Mouse (Mus musculus) MN1 (cell line): ENCODE measurements around the gene Bcap31.
A peak's percentile ranks its signal among the peaks of the same experiment; 100 is the strongest.

Experiments
- DNase-seq: peaks from one replicate; pipeline ENCODE4 v3.0.0-alpha.2; 2016; ENCODE audit warnings: low spot score

Bcap31 gene

DNA sequence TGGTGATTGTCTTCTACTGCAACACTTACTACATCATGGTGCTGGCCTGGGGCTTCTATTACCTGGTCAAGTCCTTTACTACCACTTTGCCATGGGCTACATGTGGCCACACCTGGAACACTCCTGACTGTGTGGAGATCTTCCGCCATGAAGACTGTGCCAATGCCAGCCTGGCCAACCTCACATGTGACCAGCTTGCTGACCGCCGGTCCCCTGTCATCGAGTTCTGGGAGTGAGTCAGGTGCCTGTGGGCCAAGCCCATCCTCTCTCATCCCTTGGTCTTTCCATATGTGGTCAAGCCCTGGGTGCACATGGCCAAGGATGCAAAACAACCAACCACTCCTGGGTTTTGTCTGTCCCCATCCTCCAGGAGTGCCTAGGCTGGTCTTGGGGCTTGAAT is 39.3 kb downstream of the Bcap31 start:
- DNase-seq: no peak

DNA sequence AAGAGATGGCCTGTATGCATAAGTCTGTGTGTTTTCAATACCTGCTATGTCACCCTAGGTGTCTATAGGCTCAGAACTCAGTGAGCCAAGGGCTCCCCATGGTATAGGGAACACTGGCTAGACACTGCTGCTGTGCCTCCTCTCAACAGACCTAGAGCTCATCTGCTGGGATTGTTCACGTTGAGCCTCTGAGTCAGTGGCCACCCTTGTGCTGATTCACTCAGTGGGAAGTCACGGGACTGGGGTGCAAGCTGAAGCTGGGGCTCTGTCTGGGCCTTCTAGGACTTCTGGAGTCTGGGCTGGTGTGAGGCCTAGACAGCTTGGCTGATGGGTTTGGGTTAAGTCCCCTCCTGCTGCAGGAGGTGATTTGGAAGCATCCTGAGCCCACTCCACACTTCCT is 40.7 kb downstream of the Bcap31 start:
- no peak for DNase-seq

DNA sequence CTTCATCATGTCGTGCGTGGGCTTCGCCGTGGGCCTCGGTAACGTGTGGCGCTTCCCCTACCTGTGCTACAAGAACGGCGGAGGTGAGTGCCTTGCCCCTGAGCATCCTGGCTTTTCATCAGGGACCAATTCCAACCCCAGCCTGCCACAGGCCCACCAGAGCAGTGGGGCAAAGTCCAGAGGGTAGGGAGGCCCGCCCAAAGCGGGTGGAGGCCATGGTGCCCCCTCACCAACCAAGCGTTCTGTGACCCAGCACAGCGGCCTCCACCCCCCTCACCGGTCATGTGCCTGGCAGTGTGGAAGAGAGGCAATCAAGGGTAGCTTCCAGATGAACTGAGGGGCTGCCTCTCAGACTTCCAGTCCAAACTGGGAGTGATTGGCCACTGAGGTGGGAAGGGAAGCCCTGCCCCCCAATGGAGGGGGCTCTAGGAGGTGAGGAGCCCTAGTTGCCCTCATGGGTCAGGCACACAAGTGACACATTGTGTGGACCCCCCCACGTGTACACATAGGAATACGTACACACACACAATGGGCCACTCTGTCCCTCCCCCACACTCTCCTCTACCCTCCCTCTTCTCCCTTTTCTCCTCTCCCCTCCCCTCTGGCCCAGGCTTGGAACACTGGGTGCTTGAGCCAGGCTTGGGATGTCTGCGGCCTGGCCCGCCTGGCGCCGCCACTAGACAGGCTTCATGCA is 41.9 kb downstream of the Bcap31 start:
- peak; percentile 22 for DNase-seq

DNA sequence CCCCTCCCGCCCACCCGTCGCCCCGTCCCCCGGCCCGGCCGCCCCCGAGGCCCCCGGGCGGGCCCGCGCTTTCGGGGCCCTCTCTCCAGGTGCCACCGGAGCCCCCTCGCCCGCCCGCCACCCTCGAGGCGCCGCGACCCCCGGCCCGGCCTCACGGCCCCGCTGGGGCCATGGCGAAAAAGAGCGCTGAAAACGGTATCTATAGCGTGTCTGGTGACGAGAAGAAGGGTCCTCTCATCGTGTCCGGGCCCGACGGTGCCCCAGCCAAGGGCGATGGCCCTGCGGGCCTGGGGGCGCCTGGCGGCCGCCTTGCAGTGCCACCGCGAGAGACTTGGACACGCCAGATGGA is 42.4 kb downstream of the Bcap31 start:
- DNase-seq: peak; percentile 17

DNA sequence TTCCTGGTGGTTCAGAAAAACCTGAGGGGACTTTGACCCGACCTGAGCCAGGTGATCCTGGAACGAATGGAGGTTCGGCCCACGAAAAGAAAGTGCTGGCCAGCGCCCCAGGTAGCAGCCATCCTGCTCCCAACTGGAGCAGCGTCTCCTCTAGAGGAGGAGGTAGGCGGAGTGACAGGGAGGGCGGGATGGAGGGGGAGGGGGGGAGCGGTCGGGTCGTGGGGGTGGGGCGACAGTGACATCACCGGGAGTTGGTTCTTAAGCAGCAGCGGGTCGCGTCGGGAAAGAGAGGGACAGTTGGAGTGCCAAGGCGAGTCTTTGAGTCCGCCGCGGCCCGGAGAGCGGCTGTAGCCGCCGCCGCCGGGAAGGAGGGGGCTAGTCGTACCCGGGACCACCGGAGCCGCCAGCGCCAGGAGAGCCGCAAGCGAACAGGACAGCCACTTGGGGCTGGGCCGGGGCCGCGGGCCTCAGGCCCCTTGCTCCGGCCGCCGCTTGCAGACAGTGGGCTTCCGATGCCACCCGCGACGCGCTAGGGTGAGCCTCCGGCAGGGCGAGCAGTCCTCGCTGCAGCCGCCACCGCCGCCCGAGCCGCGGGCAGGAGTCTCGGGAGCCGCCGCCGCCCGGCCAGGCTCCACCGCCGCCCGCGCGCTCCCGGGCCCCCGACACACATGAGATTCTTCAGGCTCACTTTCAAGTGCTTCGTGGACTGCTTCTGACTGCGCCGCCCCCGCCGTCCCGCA is 42.9 kb downstream of the Bcap31 start, which contains the start of gene Slc6a8:
Gene Slc6a8, plus strand, starts transcription at position 272 of the 740 bp plus-strand sequence.
- peak; percentile 53 for DNase-seq

DNA sequence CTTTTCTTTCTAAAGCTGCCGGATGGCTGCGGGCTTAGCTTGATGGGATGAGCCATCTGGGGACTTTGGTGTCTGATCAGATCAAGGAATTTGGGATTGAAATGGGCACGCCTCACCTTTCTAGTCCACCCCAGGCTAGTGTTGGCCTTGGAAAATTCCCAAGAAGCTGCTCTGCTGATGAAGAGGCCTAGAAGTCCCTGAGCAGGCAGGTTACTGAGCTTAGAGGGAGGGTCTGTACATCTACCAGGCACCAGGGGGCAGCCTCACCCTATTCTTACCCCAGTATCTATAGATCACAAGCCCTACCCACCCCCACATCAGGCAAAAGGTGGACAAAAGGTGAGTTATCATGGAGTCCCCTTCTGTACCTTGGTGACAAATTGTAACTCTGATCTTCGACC is 43.9 kb downstream of the Bcap31 start:
- peak; percentile 58 for DNase-seq

DNA sequence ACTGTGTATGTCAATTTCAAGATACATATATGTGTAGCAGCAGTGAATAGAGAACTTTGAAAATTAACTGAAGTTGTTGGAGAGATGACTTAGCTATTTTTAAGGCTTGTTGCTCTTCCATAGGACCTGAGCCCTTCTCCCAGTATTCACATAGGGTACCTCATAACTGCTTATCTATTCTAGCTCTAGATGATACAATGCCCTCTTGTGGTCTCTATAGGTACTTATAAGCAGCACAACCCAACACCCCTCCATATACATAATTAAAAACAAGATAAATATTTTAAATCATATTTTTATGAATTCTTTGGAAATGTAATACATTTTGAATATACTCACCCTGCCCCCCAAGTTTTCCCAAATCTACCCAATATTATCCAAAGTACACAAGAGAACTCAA is 52.8 kb downstream of the Bcap31 start:
- no peak for DNase-seq

DNA sequence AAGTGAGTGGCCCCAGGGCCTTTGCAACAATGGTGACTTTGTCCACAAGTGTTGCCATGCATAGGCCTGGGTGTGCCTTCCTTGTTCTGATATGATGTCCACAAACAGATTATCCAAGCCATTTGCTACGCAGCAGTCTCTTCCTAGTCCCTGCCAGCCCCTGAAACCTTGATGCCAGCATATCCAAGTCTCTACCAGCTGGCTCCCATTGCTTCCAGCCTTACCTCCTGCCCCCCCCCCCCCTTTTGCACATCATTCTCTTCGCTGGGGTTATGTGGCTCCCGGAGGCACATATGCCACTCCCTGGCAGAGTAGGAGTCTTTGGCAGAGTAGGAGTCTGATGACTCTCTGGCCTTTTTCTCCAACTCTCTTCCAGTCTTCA is 55.7 kb downstream of the Bcap31 start:
- DNase-seq: no peak

DNA sequence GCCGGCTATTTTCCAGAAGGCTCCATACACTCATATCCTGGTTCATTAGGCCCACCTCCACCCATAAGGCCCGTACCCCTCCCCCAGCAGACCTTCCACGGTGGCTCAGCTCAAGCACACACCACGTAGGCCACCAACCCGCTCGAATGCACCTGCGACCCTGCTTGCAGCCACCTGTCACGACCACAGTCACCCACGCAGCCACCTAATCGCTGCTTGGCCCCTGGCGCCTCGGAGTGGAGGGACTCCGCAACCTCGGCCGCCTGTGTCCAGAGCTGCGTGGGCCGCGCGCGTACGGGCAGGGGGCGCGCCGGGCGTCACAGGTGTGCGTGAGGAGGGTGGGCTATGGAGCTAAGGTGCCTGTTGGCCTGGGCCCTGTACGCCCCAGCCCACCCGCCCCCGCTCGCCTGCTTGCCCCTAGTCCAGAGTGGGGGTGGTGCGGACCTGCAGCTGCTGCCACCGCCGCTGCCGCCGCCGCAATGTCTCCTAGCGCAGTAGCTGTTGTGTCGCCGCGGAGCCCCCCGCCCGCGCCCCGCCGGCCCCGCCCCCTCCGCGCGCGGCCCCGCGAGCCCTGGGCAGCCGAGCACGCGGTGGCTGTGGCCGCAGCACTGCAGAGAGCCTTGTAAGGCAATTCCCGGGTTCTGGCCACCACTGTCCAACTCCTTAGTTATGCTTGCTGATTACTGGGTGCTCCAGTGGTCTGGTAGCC is 56.2 kb downstream of the Bcap31 start, which contains the start of gene Pnck:
Gene Pnck, minus strand, starts transcription at position 543 of the 709 bp plus-strand sequence.
- DNase-seq: no peak

DNA sequence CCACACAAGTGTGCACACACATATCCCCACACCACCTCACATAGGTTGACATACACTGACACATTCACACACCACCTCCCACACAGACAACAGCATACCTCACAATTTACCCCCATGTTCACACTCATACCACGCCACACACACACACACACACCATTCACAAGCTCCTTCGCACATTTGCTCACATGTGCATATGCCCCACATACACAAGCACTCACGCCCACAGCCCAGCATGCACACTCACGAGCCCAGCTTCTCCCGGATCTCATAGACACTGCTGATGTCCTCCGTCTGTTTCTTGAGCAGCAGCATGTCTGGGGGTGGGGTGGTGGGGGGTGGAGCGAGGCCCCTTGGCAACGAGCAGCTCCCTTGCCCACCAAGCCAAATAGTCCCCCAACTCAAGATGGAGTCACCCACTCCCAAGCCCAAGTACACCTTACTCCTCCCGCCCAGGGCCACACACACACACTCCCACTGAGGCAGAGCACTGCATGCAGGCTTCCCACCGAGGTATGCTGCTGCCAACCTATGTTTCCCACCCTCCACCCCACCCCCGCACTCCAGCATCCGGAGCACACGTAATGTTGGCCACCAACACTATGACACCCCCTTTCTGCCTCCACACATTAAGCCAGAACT is 56.9 kb downstream of the Bcap31 start:
- no peak for DNase-seq

DNA sequence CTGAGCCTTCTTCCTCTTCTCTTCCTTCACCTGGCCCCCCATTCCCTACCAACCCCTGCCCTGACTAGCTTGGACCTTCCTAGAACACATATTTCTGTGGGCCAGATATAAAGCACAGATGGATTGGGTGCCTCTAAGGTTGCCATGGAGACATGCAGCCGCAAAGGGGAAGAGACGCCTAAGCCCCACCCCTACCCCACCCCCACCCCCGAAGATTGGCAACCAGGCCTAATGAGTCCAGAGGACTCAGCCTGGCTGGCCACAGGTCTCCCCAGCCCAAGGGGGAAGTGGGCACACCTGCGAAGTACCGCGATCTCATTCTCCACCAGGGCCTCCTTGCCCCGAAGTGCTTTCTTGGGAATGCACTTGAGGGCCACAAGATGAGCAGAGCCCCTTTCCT is 57.6 kb downstream of the Bcap31 start:
- DNase-seq: no peak

DNA sequence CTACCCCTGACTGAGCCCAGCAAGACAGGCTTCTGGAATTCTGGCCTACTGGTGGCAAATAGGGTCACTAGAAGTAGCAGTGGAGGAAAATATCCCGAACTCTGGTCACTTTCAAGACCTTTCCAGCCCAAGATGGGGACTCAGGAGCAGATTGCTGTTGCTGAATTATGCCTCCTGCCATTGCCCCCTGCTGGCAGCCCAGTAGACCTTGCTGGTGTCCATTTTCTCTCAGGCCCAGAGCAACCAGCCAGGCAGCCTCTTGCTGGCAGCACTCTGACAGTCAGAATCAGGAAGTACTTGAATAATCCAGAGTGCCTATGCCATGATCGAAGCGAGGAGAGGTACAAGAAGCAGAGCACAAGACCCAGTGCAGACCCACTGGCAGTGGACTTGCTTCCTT is 60.4 kb downstream of the Bcap31 start:
- DNase-seq: no peak

DNA sequence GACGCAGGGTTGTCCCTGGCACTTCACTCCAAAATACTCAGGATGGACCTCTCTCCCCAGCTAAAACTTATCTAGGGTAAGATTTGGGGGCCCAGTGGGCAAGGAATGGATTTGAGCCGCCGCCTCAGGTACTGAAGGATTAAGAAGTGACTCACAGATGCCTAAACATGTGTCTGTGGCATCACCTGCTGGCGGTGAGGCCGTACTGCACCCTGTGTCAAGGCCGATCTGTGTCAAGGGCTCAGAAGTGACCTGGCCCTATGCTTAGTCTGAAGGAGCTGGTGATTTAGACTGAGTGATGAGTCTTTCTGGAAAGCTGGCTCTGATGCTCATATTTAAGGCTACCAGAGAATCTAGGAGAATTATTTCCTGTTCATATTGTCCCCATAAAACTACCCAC is 61.8 kb downstream of the Bcap31 start:
- peak; percentile 71 for DNase-seq

DNA sequence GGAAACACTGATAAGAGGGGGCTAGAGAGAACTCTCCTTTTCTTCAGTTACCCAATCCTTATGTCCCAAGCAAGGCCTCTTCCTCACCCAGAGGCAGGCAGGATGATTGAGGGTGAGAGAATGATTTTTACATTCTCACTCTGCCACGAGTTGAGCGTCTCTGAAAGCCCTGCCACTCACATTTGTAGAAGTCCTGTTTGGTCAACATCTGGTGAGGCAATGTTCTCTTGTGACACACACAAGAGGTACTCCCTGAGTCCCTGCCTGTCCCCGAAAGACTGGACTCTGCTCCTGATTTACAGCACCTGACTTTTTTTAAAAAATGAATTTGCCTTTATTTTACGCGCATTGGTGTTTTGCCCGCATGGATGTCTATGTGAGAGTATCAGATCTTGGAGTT is 62.6 kb downstream of the Bcap31 start:
- no peak for DNase-seq

DNA sequence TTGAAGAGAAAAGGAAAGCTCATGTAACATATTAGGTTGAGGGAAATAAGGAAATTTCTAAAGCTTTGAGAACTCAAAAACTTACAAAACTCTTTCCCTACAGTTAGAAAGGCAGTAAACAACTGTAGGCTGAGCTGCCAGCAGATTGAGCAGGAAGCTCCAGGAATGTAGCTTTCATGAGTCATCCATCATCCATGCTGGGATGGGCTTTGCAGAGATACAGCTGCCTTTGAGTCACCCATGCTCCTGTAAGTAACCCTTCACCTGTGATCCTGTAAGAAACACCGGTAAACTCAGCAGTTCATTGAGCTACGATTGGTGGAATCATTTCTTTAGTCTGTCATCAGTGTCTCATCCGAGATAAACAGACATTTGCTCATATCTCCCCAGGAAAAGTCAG is 65.1 kb downstream of the Bcap31 start:
- DNase-seq: no peak

DNA sequence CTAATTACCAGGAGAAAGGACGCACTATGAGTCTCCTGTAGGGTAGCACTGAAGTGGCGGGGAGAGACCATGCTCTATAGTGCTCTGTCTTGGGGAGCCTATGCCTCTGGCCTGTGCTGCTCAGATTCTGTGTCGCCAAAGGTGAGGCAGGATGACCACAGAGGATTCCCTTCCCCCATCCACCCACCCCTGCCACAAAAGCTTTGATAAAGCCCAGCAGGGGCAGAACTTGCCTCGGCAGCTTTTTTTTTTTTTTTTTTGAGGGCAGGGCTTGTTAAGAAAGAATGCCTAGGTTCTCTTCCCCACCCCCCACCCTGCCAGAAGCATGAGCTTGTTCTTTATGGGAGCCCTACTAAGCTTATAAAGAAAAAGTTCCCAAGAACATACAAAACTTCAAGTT is 70.9 kb downstream of the Bcap31 start:
- no peak for DNase-seq

DNA sequence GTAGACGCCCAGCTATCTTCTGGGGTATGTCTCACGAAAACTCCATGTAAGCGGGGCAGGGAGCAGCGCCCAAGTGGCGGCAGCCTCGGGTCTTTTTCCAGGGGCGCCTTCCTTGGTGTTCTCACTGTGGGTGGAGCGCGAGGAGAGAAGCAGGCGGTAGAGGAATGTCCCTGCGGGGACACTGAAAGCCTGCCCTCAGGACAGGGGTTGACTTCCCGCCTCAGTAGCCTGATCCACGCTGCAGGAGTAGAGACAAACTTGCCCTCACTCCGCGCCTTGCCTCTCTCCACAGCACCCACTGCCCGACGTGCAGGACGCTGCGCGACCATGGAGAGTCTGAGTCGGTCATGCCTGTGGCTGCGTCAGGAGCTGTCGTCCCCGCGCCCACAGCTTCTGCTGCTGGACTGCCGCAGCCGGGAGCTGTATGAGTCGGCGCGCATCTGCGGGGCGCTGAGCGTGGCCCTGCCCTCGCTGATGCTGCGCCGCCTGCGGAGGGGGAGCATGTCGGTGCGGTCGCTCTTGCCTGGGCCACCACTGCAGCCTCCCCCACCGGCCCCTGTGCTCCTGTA is 76.0 kb downstream of the Bcap31 start:
- DNase-seq: no peak

DNA sequence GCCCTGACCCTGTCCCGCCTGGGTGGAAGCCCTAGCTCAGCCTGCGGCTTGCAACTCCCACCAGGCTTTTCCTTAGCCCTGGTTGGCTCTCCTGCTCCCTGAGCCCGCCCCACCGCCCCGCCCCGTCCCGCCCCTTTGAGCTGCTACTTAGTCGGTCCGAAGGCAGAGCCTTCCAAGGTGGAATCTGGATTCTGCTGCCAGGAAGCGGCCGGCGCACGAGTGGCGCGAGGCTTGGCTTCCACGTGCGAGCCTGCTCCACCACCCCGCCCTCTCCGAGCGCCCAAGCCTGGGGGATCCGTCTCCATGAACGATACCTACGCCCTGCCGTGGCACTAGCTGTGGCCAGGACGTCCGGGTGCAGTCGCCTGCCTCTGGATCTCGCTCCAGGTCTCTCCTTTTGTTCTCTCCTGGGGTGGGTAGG is 76.7 kb downstream of the Bcap31 start, which contains the start of gene Dusp9:
Gene Dusp9, plus strand, starts transcription at position 165 of the 421 bp plus-strand sequence.
- DNase-seq: peak; percentile 42

DNA sequence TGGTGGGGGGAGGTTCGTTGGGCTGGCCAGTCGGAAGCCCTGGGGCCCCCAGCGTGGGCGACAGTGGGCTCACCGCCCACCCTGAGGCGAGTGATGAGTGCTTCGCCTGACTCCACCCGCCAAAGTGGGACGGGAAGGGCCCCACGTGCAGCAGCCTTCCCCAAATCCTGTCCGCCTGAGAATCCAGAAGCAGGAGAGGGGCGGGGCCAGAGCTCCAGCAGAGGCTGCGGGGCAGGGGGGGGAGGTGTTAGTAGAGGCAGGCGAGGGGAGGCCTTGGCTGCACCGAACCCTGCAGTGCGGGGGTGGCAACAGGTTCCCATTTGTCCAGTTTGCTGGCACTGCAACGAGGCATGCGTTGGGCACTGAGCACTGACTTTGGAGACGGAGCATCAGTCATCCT is 78.6 kb downstream of the Bcap31 start:
- peak; percentile 9 for DNase-seq
